Mouse (Mus musculus): ENCODE data around the gene Fhad1. TPM values are rescaled to one million over a fixed set of nuclear protein-coding genes. Genes with fewer than 3 reads are reported as not detected.

The Fhad1 gene
- polyA plus RNA-seq, 1 experiment from 2014 or later = 1.2 TPM

DNA sequence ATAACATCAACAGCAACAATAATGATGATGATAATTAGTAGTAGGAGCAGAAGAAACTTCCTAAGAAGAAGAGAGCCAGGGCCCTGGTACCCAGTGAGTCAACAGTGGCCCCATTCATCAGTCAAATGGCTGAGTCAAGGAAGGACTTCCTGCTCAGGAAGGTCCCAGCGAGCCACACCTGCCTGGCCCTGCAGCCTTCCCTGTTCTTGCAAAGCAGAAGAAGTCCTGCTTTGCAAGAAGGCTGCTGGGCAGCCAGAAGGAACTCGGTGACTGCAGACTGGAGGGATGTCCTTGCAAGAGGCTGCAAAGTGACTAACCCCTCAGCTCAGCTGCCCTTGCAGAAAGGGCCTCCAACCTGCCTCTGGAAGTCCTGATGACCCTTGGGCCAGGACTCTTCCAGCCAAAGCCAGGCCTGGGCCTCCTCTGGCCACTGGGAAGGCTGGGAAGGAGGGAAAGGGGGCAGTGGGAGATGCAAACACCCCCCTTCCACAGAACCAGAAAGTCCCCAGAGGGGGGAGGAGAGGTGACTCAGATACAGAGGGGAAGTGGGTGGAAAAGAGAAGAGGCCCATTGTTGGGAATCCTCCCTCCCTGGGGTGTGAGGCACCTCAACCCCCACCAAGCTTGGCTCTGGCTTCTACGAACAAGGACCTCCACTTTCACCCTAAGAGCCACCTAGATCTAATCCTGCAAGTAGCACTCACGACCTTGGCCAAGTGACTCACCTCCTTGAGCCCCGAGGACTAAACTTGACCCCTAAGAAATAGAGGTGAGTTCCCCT lies 145.3 kb downstream of the Fhad1 start:
- Histone ChIP-seq H3K27ac (ENCODE audit: low read depth, low read length) (peak overlapping the region; percentile 93), H3K36me3 (ENCODE audit: control insufficient read depth, insufficient read depth) (peaks cover 29% of the 10 kb centered on the region)

DNA sequence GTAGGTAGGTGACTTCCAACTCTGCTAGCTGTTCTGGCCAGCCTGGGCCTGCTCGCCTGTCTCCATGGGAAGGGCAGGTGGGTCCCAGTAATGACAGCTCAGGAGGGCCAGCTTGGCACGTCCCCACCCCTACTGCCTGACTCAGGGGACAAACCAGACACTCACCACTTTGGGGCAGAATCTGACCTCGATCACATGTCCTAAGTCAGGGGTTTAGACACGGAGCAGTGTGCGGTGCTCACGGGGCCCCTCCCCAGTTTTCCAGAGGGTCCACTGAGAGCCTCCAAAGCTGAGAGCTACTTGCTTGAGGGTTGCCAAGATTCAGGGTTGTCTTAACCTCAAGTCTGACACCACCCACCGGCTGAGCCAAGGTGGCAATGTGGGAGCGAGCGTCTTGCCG lies 146.8 kb downstream of the Fhad1 start:
- Histone ChIP-seq H3K4me1 (replicated peaks; ENCODE audit: control insufficient read depth, insufficient read depth, low read length) (peaks cover 34% of the 10 kb centered on the region), H3K9me3 (ENCODE audit: control insufficient read depth) (no peaks in the 10 kb centered on the region), H3K9ac (ENCODE audit: low read depth, low read length) (no peak overlapping the region), H3K36me3 (ENCODE audit: control insufficient read depth, insufficient read depth) (peaks cover 29% of the 10 kb centered on the region), H3K27ac (ENCODE audit: low read depth, low read length) (no peak overlapping the region), H3K4me2 (replicated peaks; ENCODE audit: low read depth) (no peak overlapping the region), H3K27me3 (replicated peaks; ENCODE audit: control insufficient read depth, insufficient read depth, low read length) (no peaks in the 10 kb centered on the region), H3K4me3 (ENCODE audit: low read depth, low read length) (no peak overlapping the region)
- ATAC-seq = no peak
- no peak for TF ChIP-seq CTCF (IDR thresholded peaks at IDR 0.05; ENCODE audit: low read depth)
- 81% methylated on average over 10 of the region's 10 CpGs for WGBS

More for the DNA sequence above, 145.3 kb downstream of the Fhad1 start:
- H3K4me1 ChIP-seq (replicated peaks; ENCODE audit: control insufficient read depth, insufficient read depth, low read length) = peaks cover 34% of the 10 kb centered on the region
- no peaks in the 10 kb centered on the region for H3K9me3 ChIP-seq (ENCODE audit: control insufficient read depth)
- no peak overlapping the region; the same call in 1 of the 2 replicates for H3K9ac ChIP-seq (ENCODE audit: low read depth, low read length)
- ATAC-seq = no peak
- 39% methylated on average over 5 of the region's 5 CpGs for whole genome bisulfite sequencing
- no peak overlapping the region for H3K4me3 ChIP-seq (ENCODE audit: low read depth, low read length)
- no peaks in the 10 kb centered on the region for H3K27me3 ChIP-seq (replicated peaks; ENCODE audit: control insufficient read depth, insufficient read depth, low read length)
- peak overlapping the region; percentile 21; the same call in 1 of the 2 replicates for H3K4me2 ChIP-seq (replicated peaks; ENCODE audit: low read depth)
- no peak for TF ChIP-seq CTCF (IDR thresholded peaks at IDR 0.05; ENCODE audit: low read depth)

DNA sequence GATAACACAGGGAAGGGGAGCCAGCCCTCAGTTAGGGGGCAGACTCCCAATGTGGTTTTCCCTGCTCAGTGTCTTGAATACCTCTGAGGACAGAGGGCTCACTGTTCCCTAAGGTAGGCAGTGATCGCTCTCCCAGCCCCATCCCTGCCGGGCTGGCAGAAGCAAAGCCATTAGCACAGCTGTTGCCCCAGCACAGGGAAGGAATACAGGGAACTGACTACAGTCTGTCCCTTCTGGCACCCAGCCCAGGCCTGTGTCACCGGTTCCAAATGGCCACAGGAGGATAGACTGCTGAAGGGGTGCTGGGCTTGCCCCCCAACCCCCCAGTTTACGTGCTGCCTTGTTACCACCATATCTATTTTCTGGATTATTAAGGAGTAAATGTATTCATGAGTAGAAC lies 147.4 kb downstream of the Fhad1 start:
- Histone ChIP-seq H3K27ac (ENCODE audit: low read depth, low read length) (no peak overlapping the region; the same call in 1 of the 2 replicates), H3K27me3 (replicated peaks; ENCODE audit: control insufficient read depth, insufficient read depth, low read length) (no peaks in the 10 kb centered on the region), H3K9ac (ENCODE audit: low read depth, low read length) (no peak overlapping the region), H3K36me3 (ENCODE audit: control insufficient read depth, insufficient read depth) (peaks cover 29% of the 10 kb centered on the region), H3K9me3 (ENCODE audit: control insufficient read depth) (no peaks in the 10 kb centered on the region), H3K4me2 (replicated peaks; ENCODE audit: low read depth) (no peak overlapping the region), H3K4me3 (ENCODE audit: low read depth, low read length) (no peak overlapping the region), H3K4me1 (replicated peaks; ENCODE audit: control insufficient read depth, insufficient read depth, low read length) (peaks cover 34% of the 10 kb centered on the region)
- WGBS = 18% methylated on average over 4 of the region's 4 CpGs
- no peak for TF ChIP-seq CTCF (IDR thresholded peaks at IDR 0.05; ENCODE audit: low read depth)
- ATAC-seq = no peak; the same call in 1 of the 2 replicates

DNA sequence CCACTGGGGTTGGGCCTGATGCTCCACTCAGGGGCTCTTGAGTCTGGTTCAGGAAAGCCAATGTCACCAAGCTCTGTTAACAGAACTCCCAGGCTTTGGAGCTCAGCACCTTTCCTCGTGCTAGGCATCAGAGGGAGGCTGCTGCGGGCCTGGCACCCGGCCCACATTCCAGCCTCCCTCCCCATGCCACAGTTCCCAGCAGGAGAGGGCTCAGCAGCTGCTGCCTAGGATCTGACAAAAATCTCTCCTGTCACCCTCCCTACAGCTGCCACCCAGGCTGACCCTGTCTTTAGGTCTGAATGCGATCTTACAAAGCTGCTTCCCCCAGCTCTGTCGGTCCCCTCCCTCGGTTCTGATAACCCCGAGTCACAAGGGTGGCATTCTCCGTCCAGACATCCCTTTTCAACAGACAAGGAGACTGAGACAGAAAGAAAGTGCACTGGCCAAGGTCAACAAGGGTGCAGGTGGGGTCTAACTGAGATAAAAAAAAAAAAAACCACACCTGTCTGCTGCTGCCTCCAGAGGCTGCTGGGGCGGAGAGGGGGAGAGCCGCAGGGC lies 147.9 kb downstream of the Fhad1 start:
- no peak overlapping the region; the same call in 1 of the 2 replicates for H3K9ac ChIP-seq (ENCODE audit: low read depth, low read length)
- no peak overlapping the region for H3K4me3 ChIP-seq (ENCODE audit: low read depth, low read length)
- peak overlapping the region; percentile 15 for H3K27ac ChIP-seq (ENCODE audit: low read depth, low read length)
- ATAC-seq = no peak
- H3K4me2 ChIP-seq (replicated peaks; ENCODE audit: low read depth) = no peak overlapping the region
- H3K36me3 ChIP-seq (ENCODE audit: control insufficient read depth, insufficient read depth) = peaks cover 31% of the 10 kb centered on the region
- WGBS = 29% methylated on average over 10 of the region's 10 CpGs
- peaks cover 32% of the 10 kb centered on the region for H3K4me1 ChIP-seq (replicated peaks; ENCODE audit: control insufficient read depth, insufficient read depth, low read length)
- no peaks in the 10 kb centered on the region for H3K27me3 ChIP-seq (replicated peaks; ENCODE audit: control insufficient read depth, insufficient read depth, low read length)
- TF ChIP-seq CTCF (IDR thresholded peaks at IDR 0.05; ENCODE audit: low read depth) = no peak
- H3K9me3 ChIP-seq (ENCODE audit: control insufficient read depth) = no peaks in the 10 kb centered on the region

DNA sequence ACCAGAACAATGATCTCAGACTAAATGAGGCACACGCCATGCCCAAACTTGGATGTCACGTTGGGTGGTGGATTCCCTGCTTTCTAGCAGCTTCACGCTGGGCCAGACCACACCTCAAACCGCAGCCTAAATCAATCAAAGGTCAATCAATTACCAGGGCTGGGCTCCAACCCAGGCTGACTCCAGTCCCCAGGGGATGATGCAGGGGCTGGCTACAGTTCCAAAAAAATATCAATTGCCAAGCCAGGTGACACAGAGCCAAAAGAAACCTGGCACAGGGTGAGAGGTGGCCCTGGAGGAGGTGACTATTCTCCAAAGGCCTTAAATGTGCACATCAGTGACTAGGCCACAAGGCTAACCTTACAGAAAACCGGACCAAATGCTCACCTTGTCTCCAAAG lies 149.3 kb downstream of the Fhad1 start:
- no peak overlapping the region for H3K4me2 ChIP-seq (replicated peaks; ENCODE audit: low read depth)
- no peak overlapping the region for H3K27ac ChIP-seq (ENCODE audit: low read depth, low read length)
- no peak for ATAC-seq
- H3K4me1 ChIP-seq (replicated peaks; ENCODE audit: control insufficient read depth, insufficient read depth, low read length) = peaks cover 20% of the 10 kb centered on the region
- no peaks in the 10 kb centered on the region for H3K9me3 ChIP-seq (ENCODE audit: control insufficient read depth)
- TF ChIP-seq CTCF (IDR thresholded peaks at IDR 0.05; ENCODE audit: low read depth) = no peak
- no peaks in the 10 kb centered on the region for H3K27me3 ChIP-seq (replicated peaks; ENCODE audit: control insufficient read depth, insufficient read depth, low read length)
- 78% methylated on average over 5 of the region's 5 CpGs for WGBS
- no peak overlapping the region for H3K9ac ChIP-seq (ENCODE audit: low read depth, low read length)
- peaks cover 34% of the 10 kb centered on the region for H3K36me3 ChIP-seq (ENCODE audit: control insufficient read depth, insufficient read depth)
- H3K4me3 ChIP-seq (ENCODE audit: low read depth, low read length) = no peak overlapping the region

DNA sequence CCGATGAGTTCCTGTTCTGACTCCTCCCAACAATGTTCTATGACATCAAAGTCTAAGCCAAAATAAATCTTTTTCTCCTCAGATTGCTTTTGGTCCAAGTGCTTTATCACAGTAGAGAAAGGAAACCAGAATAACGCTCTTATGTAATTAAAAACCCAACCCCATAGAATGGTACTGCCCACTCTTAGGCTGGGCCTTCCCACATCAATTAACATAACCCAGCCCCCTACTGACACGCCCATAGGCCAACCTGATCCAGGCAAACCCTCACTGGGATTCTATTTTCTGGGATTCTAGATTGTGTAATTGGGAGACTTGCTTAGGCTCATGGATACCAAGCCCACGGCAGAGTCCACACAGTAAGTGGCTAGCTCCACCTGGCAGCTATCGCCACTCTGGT lies 149.9 kb downstream of the Fhad1 start:
- H3K4me1 ChIP-seq (replicated peaks; ENCODE audit: control insufficient read depth, insufficient read depth, low read length) = peaks cover 15% of the 10 kb centered on the region

More for the DNA sequence above, 149.9 kb downstream of the Fhad1 start:
- WGBS = 79% methylated on average over 5 of the region's 5 CpGs
- H3K36me3 ChIP-seq (ENCODE audit: control insufficient read depth, insufficient read depth) = peaks cover 29% of the 10 kb centered on the region
- no peak overlapping the region for H3K9ac ChIP-seq (ENCODE audit: low read depth, low read length)
- H3K27me3 ChIP-seq (replicated peaks; ENCODE audit: control insufficient read depth, insufficient read depth, low read length) = no peaks in the 10 kb centered on the region
- no peaks in the 10 kb centered on the region for H3K9me3 ChIP-seq (ENCODE audit: control insufficient read depth)
- H3K4me3 ChIP-seq (ENCODE audit: low read depth, low read length) = no peak overlapping the region
- ATAC-seq = no peak
- H3K27ac ChIP-seq (ENCODE audit: low read depth, low read length) = no peak overlapping the region
- TF ChIP-seq CTCF (IDR thresholded peaks at IDR 0.05; ENCODE audit: low read depth) = no peak
- no peak overlapping the region for H3K4me2 ChIP-seq (replicated peaks; ENCODE audit: low read depth)

Measured in intestine, postnatal 0 days (tissue).